Mouse (Mus musculus) kidney, postnatal 0 days (tissue): ENCODE measurements around the gene AU040320. TPM values are rescaled to one million over a fixed set of nuclear protein-coding genes. Genes with fewer than 3 reads are reported as not detected.

ENCODE experiments used
- ATAC-seq: fragments of 200-750 bp; cut with Nextera tagmentation; replicated peaks from 2 replicates; pipeline ENCODE4 v1.8.0; 2017; ENCODE audit warnings: low read depth, moderate number of reproducible peaks, moderate TSS enrichment, moderate library complexity; ENCODE audit not compliant: low FRiP score
- DNase-seq: peaks from one replicate; pipeline ENCODE4 v3.0.0-alpha.2; 2016; ENCODE audit warnings: low spot score
- H3K27ac ChIP-seq: fragments of 300-500 bp; sonication (generic); 2 replicates; pipeline ENCODE4 v1.5.1; 2014; ENCODE audit warnings: mild to moderate bottlenecking
- H3K27me3 ChIP-seq: fragments of 300-500 bp; sonication (generic); 2 replicates; pipeline ENCODE4 v1.6.1; 2014; ENCODE audit warnings: low read length, mixed read lengths; ENCODE audit not compliant: insufficient read depth
- H3K36me3 ChIP-seq: fragments of 300-500 bp; sonication (generic); 2 replicates; pipeline ENCODE4 v1.6.1; 2014; ENCODE audit warnings: low read length, mixed read lengths; ENCODE audit not compliant: insufficient read depth
- H3K4me1 ChIP-seq: fragments of 300-500 bp; sonication (generic); replicated peaks from 2 replicates; pipeline ENCODE4 v1.6.1; 2014; ENCODE audit warnings: antibody characterized with exemption, low read length, mixed read lengths; ENCODE audit not compliant: insufficient read depth
- H3K4me2 ChIP-seq: fragments of 300-500 bp; sonication (generic); 2 replicates; pipeline ENCODE4 v1.6.1; 2014; ENCODE audit warnings: mild to moderate bottlenecking, low read length, moderate library complexity, mixed read lengths
- H3K4me3 ChIP-seq: fragments of 300-500 bp; sonication (generic); replicated peaks from 2 replicates; pipeline ENCODE4 v1.5.1; 2014; ENCODE audit warnings: low read depth, low read length
- H3K9ac ChIP-seq: fragments of 300-500 bp; sonication (generic); 2 replicates; pipeline ENCODE4 v1.6.1; 2014; ENCODE audit warnings: low read depth, low read length
- H3K9me3 ChIP-seq: fragments of 300-500 bp; sonication (generic); replicated peaks from 2 replicates; pipeline ENCODE4 v1.6.1; 2016; ENCODE audit warnings: low read length, inconsistent platforms, mixed read lengths
- CTCF ChIP-seq: IDR thresholded peaks from 2 replicates; pipeline ENCODE4 v1.5.1; 2016; ENCODE audit warnings: antibody characterized with exemption, low read depth, mild to moderate bottlenecking, moderate library complexity
- WGBS: fragments of 180-500 bp; shearing (Covaris S2); extraction: QIAGEN DNeasy Blood & Tissue Kit; methylation state at CpG from one replicate; pipeline ENCODE4 v1.1.7; 2014; 5-methylcytosine and 5-hydroxymethylcytosine counted together
- polyA plus RNA-seq: library from polyadenylated mRNA; unstranded; fragments of >200 nt; fragmentation: Nextera tagmentation; extraction: Ambion mirVana; gene quantifications from 2 replicates; pipeline ENCODE4 v1.2.1, GENCODE M21; 2015

Gene AU040320
- polyA plus RNA-seq, 1 experiment from 2014 or later: 22.6 TPM

DNA sequence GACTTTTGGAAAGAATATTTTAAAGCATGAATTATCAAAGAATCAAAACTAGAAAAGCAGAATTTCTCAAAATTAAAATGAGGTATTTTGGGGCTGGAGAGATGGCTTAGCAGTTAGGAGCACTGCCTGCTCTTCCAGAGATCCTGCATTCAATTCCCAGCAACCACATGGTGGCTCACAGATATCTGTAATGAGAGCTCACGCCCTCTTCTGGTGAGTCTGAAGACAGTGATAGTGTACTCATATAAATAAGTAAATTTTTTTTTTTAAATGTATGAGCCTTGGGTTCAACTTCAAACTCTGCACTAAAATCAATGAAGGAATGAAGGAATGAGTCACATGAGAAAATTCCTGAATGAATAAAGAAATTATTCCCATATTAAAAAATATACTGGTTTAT, 132.6 kb downstream of the AU040320 start:
- peak; percentile 56 for TF ChIP-seq CTCF
- Histone ChIP-seq H3K27ac (no peak overlapping the region), H3K4me2 (no peak overlapping the region), H3K27me3 (no peaks in the 10 kb centered on the region), H3K4me1 (no peaks in the 10 kb centered on the region), H3K9ac (no peak overlapping the region), H3K9me3 (no peaks in the 10 kb centered on the region), H3K4me3 (no peak overlapping the region), H3K36me3 (peaks cover 31% of the 10 kb centered on the region)
- DNase-seq (peak; percentile 36), ATAC-seq (no peak)
- WGBS: 66% methylated on average over 1 of the region's 1 CpGs

DNA sequence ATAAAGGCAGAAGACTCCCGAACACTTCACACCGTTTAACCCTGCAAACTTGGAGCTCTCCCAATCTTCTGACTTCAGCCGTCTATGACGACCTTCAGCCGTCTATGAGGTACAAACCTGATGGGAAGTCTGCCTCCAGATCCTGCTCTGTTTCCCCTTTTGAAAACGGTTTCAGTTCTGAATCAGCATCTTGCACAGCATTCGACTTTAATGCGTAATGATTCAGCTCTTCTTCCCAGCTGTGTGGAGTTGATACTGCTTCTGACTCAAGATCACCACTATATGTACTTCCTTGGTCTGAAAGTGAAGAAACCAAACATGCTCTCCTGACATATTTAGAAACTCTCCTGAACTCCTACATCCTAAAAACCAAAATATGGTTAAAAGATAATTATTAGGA, 136.5 kb downstream of the AU040320 start:
- ATAC-seq (no peak), DNase-seq (no peak)
- Histone ChIP-seq H3K27me3 (no peaks in the 10 kb centered on the region), H3K4me2 (no peak overlapping the region), H3K9ac (no peak overlapping the region), H3K9me3 (no peaks in the 10 kb centered on the region), H3K4me1 (no peaks in the 10 kb centered on the region), H3K27ac (no peak overlapping the region), H3K4me3 (no peak overlapping the region), H3K36me3 (peaks cover 37% of the 10 kb centered on the region)
- WGBS: 88% methylated on average over 8 of the region's 8 CpGs
- no peak for TF ChIP-seq CTCF

Other genes starting within 250 kb of the AU040320 start
- 1.4 and 1.8 TPM in 2 replicates for gene Ago4, start 220.1 kb upstream of the AU040320 start, polyA plus RNA-seq
- gene Clspn, start 196.6 kb upstream of the AU040320 start, polyA plus RNA-seq: 13.3 and 18.0 TPM in 2 replicates
- gene 5730409E04Rik, start 143.7 kb upstream of the AU040320 start, polyA plus RNA-seq: 1.3 and 1.9 TPM in 2 replicates
- gene Psmb2, start 75.9 kb upstream of the AU040320 start, polyA plus RNA-seq: 450 and 458 TPM in 2 replicates
- not detected in 2 replicates for gene Tfap2e, start 17.3 kb upstream of the AU040320 start, polyA plus RNA-seq
- 22.0 and 22.2 TPM in 2 replicates for gene Ncdn, start 106 bp upstream of the AU040320 start, polyA plus RNA-seq
- gene Zmym4, start 214.6 kb downstream of the AU040320 start, polyA plus RNA-seq: 14.8 and 17.3 TPM in 2 replicates